Mouse (Mus musculus): ENCODE results near the gene Vps37b.

DNA sequence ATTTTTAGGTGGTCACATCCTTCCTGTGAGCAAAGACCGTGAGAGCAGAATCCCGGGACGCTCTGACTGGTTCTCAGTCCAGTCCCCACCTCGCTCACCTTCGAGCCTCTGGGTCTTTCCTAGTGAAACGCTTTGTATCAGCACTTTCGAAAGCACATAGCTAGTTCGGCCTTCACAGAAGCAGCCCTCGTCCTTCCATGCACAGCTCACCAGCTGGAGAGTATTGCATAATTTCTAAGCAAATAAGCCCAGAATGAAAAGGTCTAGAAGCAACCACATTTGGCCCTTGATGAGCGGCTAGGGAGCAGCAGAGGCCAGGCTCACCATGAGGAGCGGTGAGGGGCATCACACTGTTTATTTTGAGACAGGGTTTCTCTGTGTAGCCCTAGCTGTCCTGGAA lies 10.9 kb downstream of the Vps37b start:
- no peak for TF ChIP-seq CTCF (conservative IDR thresholded peaks at IDR 0.05; ENCODE audit: low read length)
- no peak for TF ChIP-seq NANOG (IDR thresholded peaks at IDR 0.05; ENCODE audit: borderline replicate concordance, low read length)
